Comparison of ENCODE assay signal across 29 mouse cellular contexts in the genomic region with DNA sequence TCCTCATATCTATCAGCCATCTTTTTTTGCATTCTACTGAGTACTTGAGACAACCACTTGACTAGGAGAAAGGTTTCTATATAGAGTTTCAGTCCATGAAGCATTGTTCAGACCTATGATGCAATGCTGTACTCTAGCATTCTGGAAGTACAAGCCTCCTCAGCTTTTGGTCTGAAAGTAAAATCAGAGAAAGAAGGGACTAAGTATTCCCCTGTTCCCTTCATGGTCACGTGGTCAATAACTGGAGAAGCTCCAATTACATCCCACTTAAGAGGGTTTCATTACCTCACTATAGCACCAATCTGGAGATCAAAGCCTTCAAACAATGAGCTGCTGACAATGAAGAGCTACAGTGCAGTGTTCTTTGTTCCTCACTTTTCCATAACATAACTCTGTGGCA.
DNase-seq lines count a peak whose midpoint lies in the region; ATAC-seq and TF ChIP-seq lines count a peak whose summit lies in the region.
"Had no signal": no experiment of that assay in that cellular context is flagged by ENCODE, and none has a peak within 500 bp of the region (broad histone marks: within the 10 kb centered on the region; RNA-seq: fewer than 3 reads in every experiment).

No protein-coding gene starts in this region.

- DNase-seq in embryonic facial prominence, embryonic 11.5 days (ENCODE audit: low spot score) = no peak
- DNase-seq in embryonic facial prominence, embryonic 10.5 days (ENCODE audit: low spot score) = no peak
- no peak for DNase-seq in lung, postnatal 25 days (ENCODE audit: low spot score)
- no peak for DNase-seq in embryo, embryonic 10 days (ENCODE audit: low spot score)
- DNase-seq: adrenal gland, adult 2 months; adrenal gland, postnatal 25 days; cerebellum, adult 11-12 months; cerebellum, adult 8-10 months; cerebellum, postnatal 10 days; cerebellum, postnatal 36 days; forebrain, postnatal 0 days; gastrocnemius, adult 2 months; gastrocnemius, postnatal 14 days; heart, adult 11 months; heart, postnatal 10 days; heart, postnatal 36 days had no signal

- no peak overlapping the region for H3K27ac ChIP-seq in embryonic facial prominence, embryonic 11.5 days (replicated peaks; ENCODE audit: low read depth, low read length)
- H3K27ac ChIP-seq in embryonic facial prominence, embryonic 10.5 days (replicated peaks) = no peak overlapping the region
- H3K27ac ChIP-seq in lung, embryonic 16.5 days (ENCODE audit: low read length) = no peak overlapping the region
- no peak overlapping the region for H3K27ac ChIP-seq in embryonic facial prominence, embryonic 15.5 days (replicated peaks)
- H3K27ac ChIP-seq: embryonic facial prominence, embryonic 13.5 days; gastrocnemius, adult 2 months; heart, embryonic 15.5 days; hindbrain, embryonic 10.5 days; hindbrain, embryonic 13.5 days had no signal

- no peaks in the 10 kb centered on the region for H3K4me1 ChIP-seq in embryonic facial prominence, embryonic 11.5 days (ENCODE audit: control insufficient read depth, insufficient read depth, low read length)
- H3K4me1 ChIP-seq in embryonic facial prominence, embryonic 10.5 days = 0 out of 2 replicates have a peak, but pooled peaks cover 3% of the 10 kb centered on the region
- H3K4me1 ChIP-seq in lung, embryonic 16.5 days (replicated peaks; ENCODE audit: control insufficient read depth, insufficient read depth, low read length) = no peaks in the 10 kb centered on the region
- H3K4me1 ChIP-seq in embryonic facial prominence, embryonic 15.5 days = no peaks in the 10 kb centered on the region
- H3K4me1 ChIP-seq: embryonic facial prominence, embryonic 13.5 days; heart, embryonic 12.5 days; heart, embryonic 15.5 days; hindbrain, embryonic 10.5 days; hindbrain, embryonic 13.5 days had no signal

- H3K79me3 ChIP-seq in C2C12 (ENCODE audit: low read depth) = no peaks in the 10 kb centered on the region

- ATAC-seq in embryonic facial prominence, embryonic 11.5 days (replicated peaks; ENCODE audit: insufficient number of reproducible peaks, low FRiP score, low TSS enrichment, low read depth) = 0 out of 2 replicates have a peak, but pooled peaks have one; percentile 44
- ATAC-seq in lung, embryonic 16.5 days (ENCODE audit: low read depth) = peak; percentile 34; the same call in 1 of the 2 replicates
- peak; percentile 34; the same call in 1 of the 2 replicates for ATAC-seq in embryonic facial prominence, embryonic 15.5 days (ENCODE audit: insufficient number of reproducible peaks, low FRiP score, low TSS enrichment, low read depth)
- ATAC-seq: forebrain, embryonic 14.5 days; forebrain, postnatal 0 days; hindbrain, embryonic 16.5 days; Patski had no signal

- no peak overlapping the region for H3K4me3 ChIP-seq in embryonic facial prominence, embryonic 11.5 days (ENCODE audit: low read depth, low read length)
- no peak overlapping the region for H3K4me3 ChIP-seq in embryonic facial prominence, embryonic 10.5 days
- H3K4me3 ChIP-seq in lung, embryonic 16.5 days (ENCODE audit: low read length) = no peak overlapping the region
- no peak overlapping the region for H3K4me3 ChIP-seq in C2C12 (ENCODE audit: insufficient read depth, poor library complexity, severe bottlenecking)
- H3K4me3 ChIP-seq in embryonic facial prominence, embryonic 15.5 days (replicated peaks) = no peak overlapping the region
- H3K4me3 ChIP-seq: embryonic facial prominence, embryonic 13.5 days; gastrocnemius, adult 2 months; heart, embryonic 12.5 days; heart, embryonic 15.5 days; hindbrain, embryonic 10.5 days; hindbrain, embryonic 13.5 days had no signal

- no peaks in the 10 kb centered on the region for H3K27me3 ChIP-seq in embryonic facial prominence, embryonic 11.5 days (ENCODE audit: control insufficient read depth, insufficient read depth, low read length)
- H3K27me3 ChIP-seq in embryonic facial prominence, embryonic 10.5 days (replicated peaks; ENCODE audit: low read depth, poor library complexity, severe bottlenecking) = no peaks in the 10 kb centered on the region
- H3K27me3 ChIP-seq in lung, embryonic 16.5 days (ENCODE audit: control insufficient read depth, insufficient read depth, low read depth, low read length) = no peaks in the 10 kb centered on the region
- H3K27me3 ChIP-seq in C2C12 (ENCODE audit: control insufficient read depth, insufficient read depth, insufficient read length) = no peaks in the 10 kb centered on the region
- H3K27me3 ChIP-seq in embryonic facial prominence, embryonic 15.5 days = no peaks in the 10 kb centered on the region
- H3K27me3 ChIP-seq: CH12.LX; embryonic facial prominence, embryonic 13.5 days; heart, embryonic 12.5 days; heart, embryonic 15.5 days; hindbrain, embryonic 13.5 days; Patski had no signal

- H3K9ac ChIP-seq in embryonic facial prominence, embryonic 11.5 days (replicated peaks; ENCODE audit: low read length) = no peak overlapping the region
- no peak overlapping the region for H3K9ac ChIP-seq in lung, embryonic 16.5 days (ENCODE audit: low read length)
- H3K9ac ChIP-seq in embryonic facial prominence, embryonic 15.5 days = no peak overlapping the region
- H3K9ac ChIP-seq: embryonic facial prominence, embryonic 13.5 days; forebrain, postnatal 0 days; heart, embryonic 12.5 days; heart, embryonic 15.5 days; hindbrain, embryonic 13.5 days had no signal

- H3K4me2 ChIP-seq in embryonic facial prominence, embryonic 11.5 days (ENCODE audit: low read depth, low read length) = no peak overlapping the region
- no peak overlapping the region for H3K4me2 ChIP-seq in lung, embryonic 16.5 days (ENCODE audit: low read depth, low read length)
- no peak overlapping the region for H3K4me2 ChIP-seq in embryonic facial prominence, embryonic 15.5 days (replicated peaks)
- H3K4me2 ChIP-seq: embryonic facial prominence, embryonic 13.5 days; heart, embryonic 12.5 days; heart, embryonic 15.5 days; hindbrain, embryonic 13.5 days had no signal

- 26% methylated on average over 1 of the region's 1 CpGs for WGBS in embryonic facial prominence, embryonic 11.5 days
- 33% methylated on average over 1 of the region's 1 CpGs for WGBS in embryonic facial prominence, embryonic 10.5 days
- 32% methylated on average over 1 of the region's 1 CpGs for WGBS in lung, embryonic 16.5 days
- 19% methylated on average over 1 of the region's 1 CpGs for WGBS in embryonic facial prominence, embryonic 15.5 days

- H3K36me3 ChIP-seq in embryonic facial prominence, embryonic 11.5 days (replicated peaks; ENCODE audit: control insufficient read depth, insufficient read depth, low read depth, low read length) = no peaks in the 10 kb centered on the region
- H3K36me3 ChIP-seq in embryonic facial prominence, embryonic 10.5 days (replicated peaks) = no peaks in the 10 kb centered on the region
- no peaks in the 10 kb centered on the region for H3K36me3 ChIP-seq in lung, embryonic 16.5 days (ENCODE audit: control insufficient read depth, insufficient read depth, low read length)
- H3K36me3 ChIP-seq in C2C12 (ENCODE audit: control insufficient read depth, insufficient read depth) = no peaks in the 10 kb centered on the region
- H3K36me3 ChIP-seq in embryonic facial prominence, embryonic 15.5 days = no peaks in the 10 kb centered on the region
- H3K36me3 ChIP-seq: embryonic facial prominence, embryonic 13.5 days; G1E; heart, embryonic 12.5 days; heart, embryonic 15.5 days; hindbrain, embryonic 10.5 days; hindbrain, embryonic 13.5 days had no signal

- TF ChIP-seq CTCF in C2C12 (IDR thresholded peaks at IDR 0.05; ENCODE audit: control insufficient read depth, insufficient read depth, insufficient read length) = no peak

- H3K9me3 ChIP-seq in embryonic facial prominence, embryonic 11.5 days (replicated peaks; ENCODE audit: control insufficient read depth, low read length) = no peaks in the 10 kb centered on the region
- no peaks in the 10 kb centered on the region for H3K9me3 ChIP-seq in embryonic facial prominence, embryonic 10.5 days
- H3K9me3 ChIP-seq in lung, embryonic 16.5 days (ENCODE audit: control insufficient read depth, low read length) = no peaks in the 10 kb centered on the region
- no peaks in the 10 kb centered on the region for H3K9me3 ChIP-seq in embryonic facial prominence, embryonic 15.5 days (replicated peaks)
- H3K9me3 ChIP-seq: embryonic facial prominence, embryonic 13.5 days; heart, embryonic 12.5 days; heart, embryonic 15.5 days; hindbrain, embryonic 10.5 days; hindbrain, embryonic 13.5 days had no signal

- H3K79me2 ChIP-seq in C2C12 (ENCODE audit: control insufficient read depth, insufficient read depth) = no peaks in the 10 kb centered on the region

- H3ac ChIP-seq in C2C12 (ENCODE audit: control insufficient read depth, insufficient read length, low read depth) = no peak overlapping the region

TF ChIP-seq in C2C12, 6 proteins besides CTCF, POLR2A, EP300 and RAD21:
- TF ChIP-seq FOSL1 (IDR thresholded peaks at IDR 0.05; ENCODE audit: insufficient read depth, low read length, poor library complexity, severe bottlenecking) = no peak
- peak; percentile 63 for TF ChIP-seq USF1 (IDR thresholded peaks at IDR 0.05; ENCODE audit: low read depth)
- TF ChIP-seq CEBPB (IDR thresholded peaks at IDR 0.05; ENCODE audit: low read depth) = no peak
